Mouse (Mus musculus) testis, adult 2 months (tissue): Measurements from ENCODE around the gene Lrig1.

Source experiments
- CTCF ChIP-seq: fragments of 200-500 bp; IDR thresholded peaks from 2 replicates; pipeline ENCODE4 v1.5.1; 2012; ENCODE audit warnings: low read depth, mild to moderate bottlenecking, inconsistent platforms, low read length, moderate library complexity; ENCODE audit not compliant: control insufficient read depth, insufficient read depth, insufficient replicate concordance
- POLR2A ChIP-seq: fragments of 200-500 bp; IDR thresholded peaks from 2 replicates; pipeline ENCODE4 v1.6.1; 2012; ENCODE audit warnings: low read depth, mild to moderate bottlenecking, inconsistent platforms, low read length, moderate library complexity; ENCODE audit not compliant: control insufficient read depth

- TF ChIP-seq POLR2A = no peak
- no peak for TF ChIP-seq CTCF
Measured at GRCm38 (mm10) chr6:94705931-94706330, 6.0 kb upstream of the Lrig1 start.
